ENCODE assay signal across 8 mouse cellular contexts in genomic region chr5:43661997-43662961, GRCm38 (mm10). TPM values are rescaled to one million over a fixed set of nuclear protein-coding genes. Genes with fewer than 3 reads are reported as not detected.
A peak's percentile ranks its signal among the peaks of the same experiment; 100 is the strongest.
DNase-seq lines count a peak whose midpoint lies in the region; ATAC-seq and TF ChIP-seq lines count a peak whose summit lies in the region.

TSS of gene Cc2d2a (plus strand) at chr5:43662346.

- DNase-seq in embryo, embryonic 10 days (ENCODE audit: low spot score): peak; percentile 74
- DNase-seq in heart, adult 18-20 months: peak; percentile 59 to 78
- peak; percentile 32 for DNase-seq in kidney, adult 11 months
- DNase-seq in limb, embryonic 14.5 days (ENCODE audit: low spot score): peak; percentile 73
- peak; percentile 60 for DNase-seq in testis, postnatal 10 days (ENCODE audit: low spot score)

- peak within 1 kb of the TSS; percentile 39 for H3K4me3 ChIP-seq in erythroblast, embryonic 14.5 days (replicated peaks)
- peak within 1 kb of the TSS; percentile 34 for H3K4me3 ChIP-seq in limb, embryonic 14.5 days (replicated peaks; ENCODE audit: low read length)
- peak within 1 kb of the TSS; percentile 37 for H3K4me3 ChIP-seq in midbrain, embryonic 16.5 days (ENCODE audit: low read depth, low read length)

- peak; percentile 56; the same call in 1 of the 2 replicates for TF ChIP-seq POLR2A in limb, embryonic 14.5 days (IDR thresholded peaks at IDR 0.05; ENCODE audit: borderline replicate concordance, extremely low read depth, insufficient read depth, insufficient read length)

- H3K4me2 ChIP-seq in limb, embryonic 14.5 days (replicated peaks; ENCODE audit: low read depth, low read length, severe bottlenecking): peak within 1 kb of the TSS; percentile 49
- H3K4me2 ChIP-seq in midbrain, embryonic 16.5 days (ENCODE audit: low read length): peak within 1 kb of the TSS; percentile 64

- H3K9me3 ChIP-seq in erythroblast, embryonic 14.5 days (ENCODE audit: control insufficient read depth, low read length): no peaks in the 10 kb centered on the region
- no peaks in the 10 kb centered on the region for H3K9me3 ChIP-seq in limb, embryonic 14.5 days (ENCODE audit: control insufficient read depth, low read length)
- no peaks in the 10 kb centered on the region for H3K9me3 ChIP-seq in midbrain, embryonic 16.5 days (replicated peaks; ENCODE audit: control insufficient read depth, low read length, poor library complexity, severe bottlenecking)

- H3K9ac ChIP-seq in limb, embryonic 14.5 days (ENCODE audit: low read depth, low read length, severe bottlenecking): peak within 1 kb of the TSS; percentile 55
- peak within 1 kb of the TSS; percentile 64 for H3K9ac ChIP-seq in midbrain, embryonic 16.5 days (ENCODE audit: low read depth, low read length)

- no peaks in the 10 kb centered on the region for H3K27me3 ChIP-seq in erythroblast, embryonic 14.5 days (ENCODE audit: control insufficient read depth)
- no peaks in the 10 kb centered on the region for H3K27me3 ChIP-seq in limb, embryonic 14.5 days (ENCODE audit: control insufficient read depth, insufficient read depth, low read length)
- no peaks in the 10 kb centered on the region for H3K27me3 ChIP-seq in midbrain, embryonic 16.5 days (ENCODE audit: control insufficient read depth, insufficient read depth, low read depth, low read length)

- H3K27ac ChIP-seq in limb, embryonic 14.5 days (replicated peaks; ENCODE audit: low read depth, low read length): peak within 1 kb of the TSS; percentile 85
- peak within 1 kb of the TSS; percentile 82 for H3K27ac ChIP-seq in midbrain, embryonic 16.5 days (ENCODE audit: low read length)

- no peaks in the 10 kb centered on the region for H3K36me3 ChIP-seq in erythroblast, embryonic 14.5 days (ENCODE audit: control insufficient read depth)
- H3K36me3 ChIP-seq in limb, embryonic 14.5 days (ENCODE audit: control insufficient read depth, insufficient read depth, low read length): no peaks in the 10 kb centered on the region
- H3K36me3 ChIP-seq in midbrain, embryonic 16.5 days (ENCODE audit: control insufficient read depth, insufficient read depth, low read length): no peaks in the 10 kb centered on the region

- no peak for ATAC-seq in erythroblast, adult 5-6 weeks (replicated peaks; ENCODE audit: low FRiP score, poor library complexity, severe bottlenecking)
- peak; percentile 81 for ATAC-seq in limb, embryonic 14.5 days (ENCODE audit: low FRiP score, low read depth)
- peak; percentile 85 for ATAC-seq in midbrain, embryonic 16.5 days

- 4% methylated on average over 19 of the region's 19 CpGs for WGBS in limb, embryonic 14.5 days
- 3% methylated on average over 19 of the region's 19 CpGs for WGBS in midbrain, embryonic 16.5 days

- H3K4me1 ChIP-seq in erythroblast, embryonic 14.5 days (ENCODE audit: control insufficient read depth): peaks cover 2% of the 10 kb centered on the region; the same call in 1 of the 2 replicates
- peaks cover 24% of the 10 kb centered on the region for H3K4me1 ChIP-seq in limb, embryonic 14.5 days (ENCODE audit: control insufficient read depth, insufficient read depth, low read length)
- H3K4me1 ChIP-seq in midbrain, embryonic 16.5 days (ENCODE audit: control insufficient read depth, insufficient read depth, low read length): peaks cover 23% of the 10 kb centered on the region

RNA-seq across cellular contexts. Expression of gene Cc2d2a, which starts in this region (rescaled TPM):
- polyA plus RNA-seq in erythroblast, embryonic 14.5 days (2012): not detected in 2 replicates
- total RNA-seq in erythroblast, adult 5-6 weeks (2015; ENCODE audit: low replicate concordance): 1.5 TPM in 1 of 2 replicates, not detected in the other
- 0.34 and 0.98 TPM in 2 replicates for total RNA-seq in erythroblast, adult 5-6 weeks (2017; ENCODE audit: low replicate concordance)
- 1 to 10 TPM; 7.1 to 8.5 TPM for total RNA-seq in heart, adult 18-20 months (2021)
- polyA plus RNA-seq in limb, embryonic 14.5 days (2012; rRNA removed): 9.5 and 11.1 TPM in 2 replicates
- polyA plus RNA-seq in limb, embryonic 14.5 days (2014; fragmentation: Nextera tagmentation; extraction: Ambion mirVana): 8.6 and 9.7 TPM in 2 replicates
- 7.1 and 9.4 TPM in 2 replicates for polyA plus RNA-seq in midbrain, embryonic 16.5 days (2015; fragmentation: Nextera tagmentation; extraction: Ambion mirVana)
